Mouse (Mus musculus): ENCODE data around the gene Smarcb1.
A peak's percentile ranks its signal among the peaks of the same experiment; 100 is the strongest.
"Not testable (repeated sequence)": the region's sequence is repeated elsewhere in the genome, so short reads cannot be mapped to it uniquely, and the experiment has no call there.

Smarcb1 gene

GRCm38 (mm10) chr10:75887504-75887903 is 33.9 kb downstream of the Smarcb1 start:
- DNase-seq: not testable (repeated sequence)

GRCm38 (mm10) chr10:75884742-75885141 is 36.7 kb downstream of the Smarcb1 start:
- DNase-seq: no peak

GRCm38 (mm10) chr10:75883232-75883552 is 38.2 kb downstream of the Smarcb1 start:
- peak; percentile 83 to 87 for DNase-seq

- DNase-seq: no peak
These were observed 38.8 kb downstream of the Smarcb1 start for GRCm38 (mm10) chr10:75882433-75883231.

- no peak for DNase-seq
These were observed 39.6 kb downstream of the Smarcb1 start for GRCm38 (mm10) chr10:75881578-75882432.

GRCm38 (mm10) chr10:75880771-75881577 is 40.4 kb downstream of the Smarcb1 start:
- no peak for DNase-seq

- DNase-seq: no peak
These were observed 41.1 kb downstream of the Smarcb1 start for GRCm38 (mm10) chr10:75880351-75880750.

GRCm38 (mm10) chr10:75878836-75879235 is 42.6 kb downstream of the Smarcb1 start:
- DNase-seq: peak; percentile 34 to 49

GRCm38 (mm10) chr10:75873543-75874170 is 47.8 kb downstream of the Smarcb1 start:
- DNase-seq: no peak

- peak; percentile 65 to 77 for DNase-seq
These were observed 48.4 kb downstream of the Smarcb1 start for GRCm38 (mm10) chr10:75872915-75873542.

GRCm38 (mm10) chr10:75872025-75872914 is 49.1 kb downstream of the Smarcb1 start:
- no peak for DNase-seq

GRCm38 (mm10) chr10:75861587-75861986 is 59.8 kb downstream of the Smarcb1 start:
- DNase-seq: no peak

- no peak for DNase-seq
These were observed 60.7 kb downstream of the Smarcb1 start for GRCm38 (mm10) chr10:75860746-75861145.

GRCm38 (mm10) chr10:75859786-75860470 is 61.5 kb downstream of the Smarcb1 start, which contains the start of gene Mif:
Mif (minus strand) TSS chr10:75860240.
- peak; percentile 88 to 90 for DNase-seq

- peak; percentile 21 to 51 for DNase-seq
These were observed 62.2 kb downstream of the Smarcb1 start for GRCm38 (mm10) chr10:75859107-75859746.

- no peak for DNase-seq
These were observed 63.8 kb downstream of the Smarcb1 start for GRCm38 (mm10) chr10:75857598-75857997.

GRCm38 (mm10) chr10:75856976-75857375 is 64.4 kb downstream of the Smarcb1 start:
- DNase-seq: no peak

GRCm38 (mm10) chr10:75856155-75856907 is 65.1 kb downstream of the Smarcb1 start:
- no peak for DNase-seq

- DNase-seq: no peak
These were observed 65.9 kb downstream of the Smarcb1 start for GRCm38 (mm10) chr10:75855416-75855981.
